Mouse (Mus musculus) E14TG2a.4 (cell line): ENCODE results near the gene Slc16a9.

Experiments
- H3K27me3 ChIP-seq: 2 replicates; pipeline ENCODE4 v1.6.1; 2014; ENCODE audit warnings: low read length, control low read depth; ENCODE audit not compliant: insufficient read depth
- H3K36me3 ChIP-seq: 2 replicates; pipeline ENCODE4 v1.6.1; 2014; ENCODE audit warnings: low read length, control low read depth; ENCODE audit not compliant: insufficient read depth
- H3K4me1 ChIP-seq: replicated peaks from 2 replicates; pipeline ENCODE4 v1.6.1; 2014; ENCODE audit warnings: low read depth, low read length, control low read depth
- H3K4me3 ChIP-seq: replicated peaks from 2 replicates; pipeline ENCODE4 v1.5.1; 2014; ENCODE audit warnings: mild to moderate bottlenecking, low read length
- H3K9me3 ChIP-seq: 2 replicates; pipeline ENCODE4 v1.6.1; 2014; ENCODE audit warnings: low read length, control low read depth
- CTCF ChIP-seq: conservative IDR thresholded peaks from 2 replicates; pipeline ENCODE4 v1.5.1; 2014; ENCODE audit warnings: low read length
- NANOG ChIP-seq: IDR thresholded peaks from 2 replicates; pipeline ENCODE4 v1.6.1; 2014; ENCODE audit warnings: borderline replicate concordance, low read length, mixed read lengths
- POU5F1 ChIP-seq: IDR thresholded peaks from 2 replicates; pipeline ENCODE4 v1.6.1; 2014; ENCODE audit warnings: low read length, borderline replicate concordance

Slc16a9 gene

DNA sequence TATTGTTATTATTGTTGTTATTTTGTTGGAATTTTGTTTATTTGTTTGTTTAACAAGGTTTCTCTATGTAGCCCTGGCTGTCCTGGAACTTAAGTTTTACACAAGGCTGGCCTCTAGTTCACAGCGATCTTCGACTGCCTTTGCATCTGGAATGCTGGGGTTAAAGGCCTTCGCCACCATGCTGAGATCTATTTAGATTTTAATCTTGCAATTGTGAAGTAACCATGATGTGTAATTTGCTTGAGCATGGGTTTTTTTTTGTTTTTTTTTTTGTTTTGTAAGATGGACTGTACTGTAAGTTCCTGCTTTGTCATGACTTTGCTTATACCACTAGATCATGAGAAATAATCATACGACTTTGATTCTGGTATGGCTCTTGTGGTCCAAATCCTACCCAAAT is 16.0 kb downstream of the Slc16a9 start:
- no peak overlapping the region for H3K4me3 ChIP-seq
- TF ChIP-seq CTCF (no peak), NANOG (no peak), POU5F1 (no peak)

DNA sequence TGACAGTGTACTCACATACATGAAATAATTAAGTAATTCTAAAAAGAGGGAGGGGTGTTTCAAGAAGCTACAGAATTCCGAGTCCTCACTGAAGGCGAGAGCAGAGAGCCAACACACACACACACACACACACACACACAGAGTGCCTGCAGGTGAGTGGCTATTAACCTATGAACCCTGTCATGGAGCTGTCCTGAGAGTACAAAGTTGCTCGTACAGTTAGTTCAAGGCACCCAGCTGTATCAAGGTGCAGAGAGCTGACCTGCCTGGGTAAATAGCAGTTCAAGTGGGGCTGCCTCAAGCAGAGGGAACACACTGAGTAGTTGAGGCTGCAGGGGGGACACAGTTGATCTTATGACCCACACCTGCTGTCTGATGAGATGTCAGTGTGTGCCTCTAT is 17.2 kb downstream of the Slc16a9 start:
- TF ChIP-seq CTCF (no peak), NANOG (no peak), POU5F1 (no peak)
- no peaks in the 10 kb centered on the region for H3K36me3 ChIP-seq
- H3K4me1 ChIP-seq = peaks cover 30% of the 10 kb centered on the region
- H3K27me3 ChIP-seq = peaks cover 3% of the 10 kb centered on the region; the same call in 1 of the 2 replicates
- no peak overlapping the region for H3K4me3 ChIP-seq
- H3K9me3 ChIP-seq = no peaks in the 10 kb centered on the region

More for the DNA sequence above, 16.0 kb downstream of the Slc16a9 start:
- Histone ChIP-seq H3K27me3 (peaks cover 3% of the 10 kb centered on the region; the same call in 1 of the 2 replicates), H3K36me3 (no peaks in the 10 kb centered on the region), H3K4me1 (peaks cover 36% of the 10 kb centered on the region), H3K9me3 (no peaks in the 10 kb centered on the region)

DNA sequence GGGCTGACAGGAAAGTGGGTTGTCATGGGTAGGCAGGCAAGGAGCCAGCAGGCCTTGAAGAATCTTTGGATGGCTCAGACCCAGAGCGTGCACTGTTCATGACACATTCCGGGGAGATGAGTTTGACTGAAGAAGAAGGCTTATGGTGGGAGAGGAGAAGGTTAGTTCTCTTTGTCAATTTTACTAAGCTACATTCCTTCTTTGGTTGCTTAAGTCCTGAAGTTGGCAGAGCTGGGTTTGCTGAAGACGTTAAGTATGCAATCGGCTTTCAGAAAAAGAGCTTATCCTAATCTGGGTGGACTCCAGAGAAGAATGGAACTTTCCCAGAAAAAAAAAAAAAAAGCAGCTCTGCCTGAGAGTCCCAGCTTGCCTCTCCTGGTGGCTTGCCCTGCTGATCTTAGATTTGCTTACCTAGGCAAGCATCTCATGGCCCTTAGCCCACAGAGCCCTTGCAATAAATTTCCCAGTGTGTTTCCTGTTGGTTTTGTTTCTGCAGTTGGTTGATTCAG is 18.8 kb downstream of the Slc16a9 start:
- Histone ChIP-seq H3K4me3 (no peak overlapping the region), H3K9me3 (no peaks in the 10 kb centered on the region), H3K4me1 (peaks cover 32% of the 10 kb centered on the region), H3K27me3 (peaks cover 3% of the 10 kb centered on the region; the same call in 1 of the 2 replicates), H3K36me3 (no peaks in the 10 kb centered on the region)
- TF ChIP-seq POU5F1 = no peak

DNA sequence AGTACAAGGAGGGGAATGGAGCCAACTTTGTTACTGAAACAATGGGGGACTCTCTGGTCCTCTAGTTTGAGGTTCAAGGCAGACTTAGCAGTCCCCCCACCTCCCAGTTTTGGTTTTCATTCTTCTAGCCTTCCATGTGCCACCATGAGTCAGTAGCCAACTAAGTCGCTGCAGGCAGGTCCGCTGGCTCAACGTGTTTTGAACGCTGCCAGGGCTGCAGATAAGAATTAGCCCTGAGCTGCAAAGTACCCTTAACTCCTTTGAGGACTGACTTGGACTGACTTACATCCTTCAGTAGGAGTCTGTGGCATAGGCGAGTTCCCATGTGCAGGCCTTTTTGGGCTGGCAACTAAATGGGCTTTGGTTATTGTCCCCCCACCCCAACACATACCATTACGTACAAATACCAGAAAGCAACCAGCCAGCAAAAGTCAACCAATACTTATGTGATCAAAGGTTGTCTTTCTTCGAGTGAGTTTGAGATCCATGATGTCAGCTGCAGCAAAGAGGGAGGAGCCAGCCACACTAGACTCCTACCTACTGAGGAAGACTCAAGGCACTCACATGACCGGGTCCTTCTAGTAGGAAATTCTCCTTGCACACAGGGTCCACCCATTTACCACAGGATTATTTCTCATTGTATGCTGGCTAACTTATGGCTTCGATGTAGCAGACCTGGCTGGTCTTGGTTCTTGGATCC is 19.6 kb downstream of the Slc16a9 start:
- Histone ChIP-seq H3K4me1 (peaks cover 33% of the 10 kb centered on the region), H3K36me3 (no peaks in the 10 kb centered on the region), H3K27me3 (peaks cover 3% of the 10 kb centered on the region; the same call in 1 of the 2 replicates), H3K9me3 (no peaks in the 10 kb centered on the region), H3K4me3 (no peak overlapping the region)
- no peak for TF ChIP-seq NANOG

- H3K4me1 ChIP-seq = peaks cover 22% of the 10 kb centered on the region
- H3K36me3 ChIP-seq = no peaks in the 10 kb centered on the region
- no peaks in the 10 kb centered on the region for H3K9me3 ChIP-seq
- H3K4me3 ChIP-seq = no peak overlapping the region
- H3K27me3 ChIP-seq = peaks cover 3% of the 10 kb centered on the region; the same call in 1 of the 2 replicates
- TF ChIP-seq CTCF (no peak), POU5F1 (no peak), NANOG (no peak)
Measured at GRCm38 (mm10) chr10:70266501-70266900, 21.6 kb downstream of the Slc16a9 start.

- H3K9me3 ChIP-seq = no peaks in the 10 kb centered on the region
Measured at GRCm38 (mm10) chr10:70268581-70269446, 23.9 kb downstream of the Slc16a9 start.

GRCm38 (mm10) chr10:70269447-70269787 is 24.5 kb downstream of the Slc16a9 start:
- Histone ChIP-seq H3K27me3 (no peaks in the 10 kb centered on the region), H3K36me3 (no peaks in the 10 kb centered on the region), H3K4me1 (peaks cover 6% of the 10 kb centered on the region), H3K9me3 (no peaks in the 10 kb centered on the region), H3K4me3 (no peak overlapping the region)
- TF ChIP-seq POU5F1 (no peak), NANOG (no peak), CTCF (no peak)

More at GRCm38 (mm10) chr10:70268581-70269446, 23.9 kb downstream of the Slc16a9 start:
- peaks cover 6% of the 10 kb centered on the region for H3K4me1 ChIP-seq
- peaks cover 2% of the 10 kb centered on the region; the same call in 1 of the 2 replicates for H3K27me3 ChIP-seq
- no peak overlapping the region for H3K4me3 ChIP-seq
- no peaks in the 10 kb centered on the region for H3K36me3 ChIP-seq
- peak; percentile 57 for TF ChIP-seq CTCF
- no peak for TF ChIP-seq NANOG
- TF ChIP-seq POU5F1 = no peak

DNA sequence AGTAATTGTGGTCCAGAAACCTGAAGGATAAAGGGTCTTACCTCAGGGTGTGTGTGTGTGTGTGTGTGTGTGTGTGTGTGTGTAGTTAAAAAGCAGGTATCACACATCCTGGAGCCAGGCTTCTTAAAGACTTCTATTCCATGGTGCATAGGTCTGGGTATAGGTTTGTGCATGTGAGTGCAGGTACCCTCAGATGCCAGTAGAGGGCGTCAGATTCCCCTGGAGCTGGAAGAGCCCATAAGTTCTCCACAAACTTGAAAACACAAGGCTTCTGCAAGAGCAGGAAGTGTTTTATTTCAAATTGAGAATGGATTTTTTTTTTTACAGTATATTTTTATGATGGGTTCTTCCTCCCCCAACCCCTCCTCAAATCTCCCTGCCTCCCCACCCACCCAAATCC is 31.8 kb downstream of the Slc16a9 start:
- no peaks in the 10 kb centered on the region for H3K27me3 ChIP-seq
- H3K36me3 ChIP-seq = no peaks in the 10 kb centered on the region
- H3K4me3 ChIP-seq = no peak overlapping the region
- TF ChIP-seq NANOG (no peak), CTCF (peak; percentile 54), POU5F1 (no peak)
- no peaks in the 10 kb centered on the region for H3K4me1 ChIP-seq
- H3K9me3 ChIP-seq = no peaks in the 10 kb centered on the region
